Mouse (Mus musculus): ENCODE measurements at regions not wholly inside any gene's neighbourhood (a gene's known extent, or its start where the extent isn't known, plus 50 kb on each side); places are given as distances from the start of the nearest gene placed in this dataset.

- no peak for DNase-seq
Measured at GRCm38 (mm10) chrX:35791273-35791672, 97.4 kb upstream of the Dock11 start.

DNA sequence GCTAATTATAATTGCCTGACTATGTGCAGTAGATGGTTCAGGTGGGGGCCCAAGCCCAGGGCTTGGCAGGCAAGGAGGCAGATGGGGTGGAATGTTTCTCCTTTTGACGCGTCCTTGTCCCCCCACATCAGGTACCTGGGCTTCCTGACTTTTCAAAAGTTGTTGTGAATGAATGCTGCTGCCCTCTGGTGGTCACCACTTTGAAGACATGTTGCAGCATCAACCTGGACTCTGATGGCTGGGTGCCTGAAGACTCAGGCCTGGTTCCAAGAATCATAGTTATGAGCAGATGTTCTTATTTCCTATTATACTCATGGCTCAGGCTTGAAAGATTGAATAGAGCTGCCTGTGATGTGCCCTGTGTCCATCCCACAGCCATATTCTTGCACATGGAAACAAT lies 75.4 kb upstream of the Dock11 start:
- DNase-seq, result peak; percentile 3

- peak; percentile 20 for DNase-seq
Measured at GRCm38 (mm10) chrX:35834411-35834810, 54.2 kb upstream of the Dock11 start.

DNA sequence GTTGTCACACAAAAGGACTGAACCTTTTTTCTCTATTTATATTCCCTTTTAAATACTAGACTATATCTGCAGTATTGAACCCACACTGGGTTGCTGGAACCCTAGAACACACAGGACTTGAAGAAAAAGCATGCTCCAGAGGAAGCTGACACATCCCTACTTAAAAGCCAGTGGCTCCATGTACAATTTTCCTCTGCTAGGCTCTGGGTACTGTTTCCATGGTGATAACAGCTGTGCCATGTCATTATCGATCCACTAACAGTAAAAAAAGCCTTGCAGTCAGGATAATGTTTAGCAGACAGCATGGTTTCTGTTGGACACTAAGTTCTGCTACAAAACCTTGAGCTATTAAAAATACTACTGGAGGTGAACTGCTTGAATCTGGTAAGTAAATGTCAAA lies 50.6 kb upstream of the Dock11 start:
- DNase-seq, result no peak

Measured in adrenal gland, adult 2 months (tissue).